Mouse (Mus musculus): ENCODE measurements around the gene Maml3.

The Maml3 gene

DNA sequence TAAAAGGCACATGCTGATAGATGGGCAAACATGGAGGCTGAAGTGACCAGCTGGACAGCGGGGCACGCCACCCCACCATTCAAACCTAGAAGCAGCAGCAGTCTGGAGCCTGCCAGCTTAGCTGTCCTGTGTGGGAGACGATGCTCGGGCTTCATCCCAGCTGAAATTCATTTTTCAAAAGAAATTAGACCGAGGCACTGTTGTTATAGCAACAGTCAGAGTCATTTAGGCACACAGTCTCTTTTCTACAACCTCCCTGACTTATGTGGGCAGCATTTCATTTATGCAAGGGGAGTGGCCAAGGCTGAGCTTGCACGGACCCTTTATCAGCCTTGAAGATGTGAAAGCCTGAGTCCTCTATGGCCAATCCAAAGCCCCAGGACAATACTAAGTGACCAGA is 234.9 kb downstream of the Maml3 start:
- DNase-seq (ENCODE audit: low spot score): no peak

- DNase-seq (ENCODE audit: low spot score): no peak
Observed at GRCm38 (mm10) chr3:51868857-51869256, 236.0 kb downstream of the Maml3 start.

DNA sequence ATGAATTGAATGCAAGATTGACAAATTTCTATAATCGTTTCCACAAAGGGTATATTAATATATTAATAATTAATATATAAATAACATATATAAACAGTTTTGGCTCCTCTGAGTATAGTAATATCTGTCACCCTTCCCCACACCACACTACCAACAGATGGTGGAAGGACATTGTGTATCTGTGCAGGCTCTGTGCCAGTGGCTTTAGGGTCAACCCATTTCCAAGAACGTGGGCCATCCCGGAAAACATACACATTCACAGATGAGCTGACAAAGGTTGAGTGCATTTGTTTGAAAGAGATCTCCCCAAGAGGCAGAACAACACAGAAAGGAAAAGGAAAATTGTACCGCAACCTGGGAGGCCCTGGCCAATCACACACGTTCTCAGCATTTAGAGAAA is 238.4 kb downstream of the Maml3 start:
- no peak for DNase-seq (ENCODE audit: low spot score)

- no peak for DNase-seq (ENCODE audit: low spot score)
Observed at GRCm38 (mm10) chr3:51861631-51862030, 243.2 kb downstream of the Maml3 start.

GRCm38 (mm10) chr3:51860458-51860857 is 244.4 kb downstream of the Maml3 start:
- DNase-seq (ENCODE audit: low spot score): no peak

- no peak for DNase-seq (ENCODE audit: low spot score)
Observed at GRCm38 (mm10) chr3:51859208-51859607, 245.7 kb downstream of the Maml3 start.

GRCm38 (mm10) chr3:51854152-51854551 is 250.7 kb downstream of the Maml3 start:
- DNase-seq (ENCODE audit: low spot score): no peak

DNA sequence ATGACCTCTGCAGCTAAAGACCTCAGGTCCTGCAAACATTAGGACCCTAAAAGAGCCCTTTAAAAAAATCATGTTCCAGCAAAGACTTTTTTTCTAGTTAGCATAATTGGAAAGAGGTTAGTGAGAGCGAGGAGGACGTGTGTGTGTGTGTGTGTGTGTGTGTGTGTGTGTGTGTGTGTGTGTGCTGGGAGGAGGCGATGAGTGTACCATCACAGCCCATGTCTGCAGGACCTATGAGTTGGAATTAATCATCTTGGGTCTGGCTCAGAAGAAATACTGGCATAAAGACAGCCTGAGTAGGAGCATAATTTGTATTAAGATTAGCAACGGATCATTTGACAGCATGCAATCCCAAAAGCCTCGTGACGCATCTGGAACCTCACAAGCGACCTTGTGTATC is 251.3 kb downstream of the Maml3 start:
- DNase-seq (ENCODE audit: low spot score): no peak

DNA sequence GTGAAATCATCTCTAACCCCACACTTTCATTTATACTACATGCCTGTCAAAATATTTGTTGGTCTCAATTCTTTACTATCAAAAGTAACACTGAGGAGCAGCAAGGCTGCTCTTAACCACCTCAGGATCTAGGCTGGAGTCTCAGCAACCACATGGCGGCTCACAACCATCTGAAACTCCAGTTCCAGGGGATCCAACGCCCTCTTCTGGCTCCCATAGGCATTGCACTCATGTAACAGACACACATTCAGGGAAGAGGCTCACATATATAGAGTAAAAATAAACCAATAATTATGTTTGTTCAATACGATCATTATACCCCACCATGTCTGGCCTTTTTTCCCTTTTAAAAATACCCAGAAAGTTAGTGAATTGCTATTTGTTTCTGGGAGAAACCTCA is 252.2 kb downstream of the Maml3 start:
- DNase-seq (ENCODE audit: low spot score): no peak

DNA sequence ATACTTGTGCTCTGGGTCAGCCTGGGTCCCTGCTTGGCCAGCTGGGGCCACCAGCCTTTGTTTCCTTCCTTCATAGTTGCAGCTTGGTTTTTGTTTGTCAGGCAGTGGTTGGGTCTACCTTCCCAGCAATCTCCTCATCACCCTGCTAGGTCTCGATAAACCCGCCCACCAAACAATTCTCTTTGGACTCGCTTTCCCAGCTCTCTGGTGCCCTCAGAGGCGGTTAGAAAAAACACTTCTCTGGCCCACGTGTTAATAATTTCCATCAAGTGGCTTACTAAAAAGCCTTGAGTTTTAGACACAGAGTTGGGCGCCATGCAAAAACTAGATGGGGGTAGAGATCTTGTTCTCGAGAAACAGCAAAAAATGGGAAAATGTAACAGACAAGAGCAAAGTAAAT is 253.3 kb downstream of the Maml3 start:
- no peak for DNase-seq (ENCODE audit: low spot score)

- DNase-seq (ENCODE audit: low spot score): no peak
Observed at GRCm38 (mm10) chr3:51849462-51849861, 255.4 kb downstream of the Maml3 start.

- DNase-seq (ENCODE audit: low spot score): no peak
Observed at GRCm38 (mm10) chr3:51847262-51847661, 257.6 kb downstream of the Maml3 start.

DNA sequence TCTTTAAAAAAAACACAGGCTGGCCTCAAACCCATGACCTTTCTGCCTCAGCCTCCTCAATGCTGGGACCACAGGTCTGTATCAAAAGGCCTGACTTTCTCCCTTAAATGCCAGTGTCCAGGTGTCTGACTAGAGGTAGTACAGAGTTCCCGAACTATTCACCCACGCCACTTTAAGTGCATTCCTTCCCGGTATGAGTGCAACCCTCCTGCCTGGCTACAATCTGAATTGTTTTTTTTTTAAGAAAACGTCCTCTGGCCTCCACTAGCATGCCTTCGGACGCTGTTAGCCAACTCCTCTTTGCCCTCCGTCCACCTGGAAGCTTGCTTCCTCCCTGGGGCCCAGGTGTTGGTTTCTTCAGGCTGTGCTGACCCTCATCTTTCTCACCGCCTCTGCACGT is 260.6 kb downstream of the Maml3 start:
- no peak for DNase-seq (ENCODE audit: low spot score)

- DNase-seq (ENCODE audit: low spot score): no peak
Observed at GRCm38 (mm10) chr3:51842140-51842539, 262.7 kb downstream of the Maml3 start.

- no peak for DNase-seq (ENCODE audit: low spot score)
Observed at GRCm38 (mm10) chr3:51841598-51841997, 263.3 kb downstream of the Maml3 start.

GRCm38 (mm10) chr3:51841177-51841576 is 263.7 kb downstream of the Maml3 start:
- DNase-seq (ENCODE audit: low spot score): no peak

DNA sequence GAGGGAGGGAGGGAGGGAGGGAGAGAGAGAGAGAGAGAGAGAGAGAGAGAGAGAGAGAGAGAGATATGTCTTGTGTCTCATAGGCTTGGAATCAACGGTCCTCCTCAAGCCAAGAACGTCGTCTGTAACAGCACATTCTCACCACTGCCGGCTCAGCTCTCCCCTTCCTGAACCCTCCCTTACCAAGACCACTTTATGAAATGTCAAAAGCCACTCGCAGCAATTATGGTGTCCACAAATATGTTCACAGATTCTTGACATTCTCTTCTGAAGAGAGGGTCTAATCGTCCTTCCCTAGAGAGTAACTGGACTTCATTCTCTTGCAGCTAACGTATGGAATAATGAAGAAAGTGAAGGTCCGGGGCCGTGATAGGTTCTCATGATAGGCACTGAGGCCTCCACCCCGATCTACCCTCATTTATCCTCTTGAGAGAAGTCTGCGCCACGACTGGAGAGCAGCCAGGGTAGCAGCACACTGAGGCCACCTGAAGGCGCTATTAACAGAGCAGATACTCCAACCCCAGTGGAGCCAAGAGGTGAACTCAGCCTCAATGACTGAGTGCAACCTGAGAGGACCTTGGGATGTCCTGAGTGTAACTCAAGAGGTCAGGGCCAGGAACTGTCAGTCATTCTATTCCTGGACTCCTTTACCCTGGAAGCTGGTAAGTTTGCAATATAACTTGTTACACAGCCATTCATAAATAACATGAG is 264.6 kb downstream of the Maml3 start:
- no peak for DNase-seq (ENCODE audit: low spot score)

- DNase-seq (ENCODE audit: low spot score): no peak
Observed at GRCm38 (mm10) chr3:51839353-51839715, 265.5 kb downstream of the Maml3 start.

DNA sequence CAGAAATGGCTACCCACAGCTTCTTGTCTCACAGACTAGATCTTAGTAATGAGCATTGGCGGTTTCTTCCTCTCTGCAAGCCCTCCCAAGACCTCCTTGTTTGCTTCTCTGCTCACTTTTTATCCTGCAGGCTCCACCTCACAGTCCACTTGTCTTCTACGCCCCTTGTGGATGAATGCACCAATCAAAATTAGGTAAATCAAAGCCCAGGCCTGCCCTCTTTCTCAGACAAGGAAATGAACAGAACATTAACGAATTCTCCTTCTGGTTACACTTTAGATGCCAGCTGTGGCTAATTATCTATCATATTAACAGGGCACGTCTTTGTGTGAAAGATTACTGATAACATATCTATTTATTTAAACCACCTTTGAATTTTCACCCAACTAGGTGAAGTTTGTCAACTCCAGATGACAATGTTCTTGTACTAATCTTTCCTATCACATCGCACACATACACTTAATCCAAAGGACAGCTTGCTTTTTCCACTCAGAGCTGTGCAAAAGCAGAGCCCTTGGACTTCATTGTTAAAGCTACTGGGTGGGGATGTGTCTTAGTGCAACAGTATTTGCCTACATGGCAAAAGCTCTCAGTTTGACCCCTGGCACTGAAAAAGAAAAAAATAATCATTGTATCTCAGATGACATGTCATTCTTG is 266.1 kb downstream of the Maml3 start:
- no peak for DNase-seq (ENCODE audit: low spot score)

DNA sequence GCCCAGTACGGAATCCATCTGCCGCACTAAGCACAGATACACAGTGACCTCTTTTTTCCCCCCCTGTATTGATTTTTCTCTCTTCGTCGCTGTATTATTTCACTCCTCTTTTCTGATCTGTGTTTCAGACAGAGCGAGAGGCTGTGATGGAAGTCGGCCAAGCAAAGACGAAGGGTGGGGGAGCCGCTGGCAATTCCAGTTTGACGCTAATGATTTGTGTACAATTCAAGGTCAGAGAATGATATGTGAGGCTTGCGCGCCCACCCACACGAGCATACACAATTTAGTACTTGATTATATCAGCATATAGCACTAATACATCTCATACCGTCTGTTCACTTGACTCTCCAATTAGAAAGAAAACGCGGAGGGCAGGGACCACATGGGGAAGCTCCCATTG is 271.9 kb downstream of the Maml3 start:
- no peak for DNase-seq (ENCODE audit: low spot score)

DNA sequence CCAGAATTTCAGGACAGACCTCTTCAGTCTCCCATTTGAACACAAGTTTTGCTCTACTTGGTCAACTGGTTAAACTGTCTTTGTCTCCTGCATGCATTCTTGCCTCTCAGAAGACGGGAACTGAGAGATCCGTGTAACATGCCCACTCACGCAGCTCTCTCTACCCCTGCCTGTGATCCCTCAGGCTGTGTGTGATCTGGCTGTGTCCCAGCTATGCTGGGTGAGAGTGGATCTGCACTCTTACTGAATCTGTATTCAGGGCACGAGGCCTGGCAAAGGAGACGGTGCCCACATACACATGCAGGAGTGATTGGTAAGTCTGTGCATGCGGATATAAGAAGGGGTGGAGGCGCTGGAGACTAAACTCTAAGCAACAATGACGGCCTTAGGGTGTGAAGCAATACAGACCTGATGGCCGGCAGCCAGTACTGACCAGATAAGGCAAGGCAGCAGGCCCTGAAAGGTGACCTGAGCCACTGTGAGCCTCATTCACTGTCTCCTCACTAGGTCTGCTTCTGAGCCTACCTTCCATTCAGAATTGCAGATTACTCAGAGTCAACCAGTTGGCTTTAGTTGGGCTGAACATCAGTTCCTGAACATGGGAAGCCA is 274.0 kb downstream of the Maml3 start:
- DNase-seq (ENCODE audit: low spot score): no peak

GRCm38 (mm10) chr3:51825530-51825929 is 279.3 kb downstream of the Maml3 start:
- DNase-seq (ENCODE audit: low spot score): no peak

GRCm38 (mm10) chr3:51824506-51824905 is 280.4 kb downstream of the Maml3 start:
- DNase-seq (ENCODE audit: low spot score): no peak

DNA sequence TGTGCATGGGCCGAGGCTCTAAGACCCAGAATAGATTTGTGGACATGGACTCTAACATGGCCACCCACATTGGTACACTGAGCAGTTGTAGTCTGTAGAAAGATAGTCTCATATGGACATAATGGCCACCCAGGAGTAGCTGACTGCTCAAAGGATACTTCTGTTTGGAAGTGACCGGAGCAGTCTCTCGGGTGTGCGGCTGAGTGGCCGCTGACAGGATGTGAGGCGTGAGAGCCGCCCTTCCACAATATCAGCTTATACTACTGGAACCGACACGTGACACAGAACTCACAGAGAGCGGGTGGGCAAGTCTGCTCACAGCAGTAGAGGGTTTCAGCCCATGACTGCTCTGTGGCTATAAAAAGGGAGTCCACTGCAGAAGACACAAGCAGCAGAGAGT is 283.3 kb downstream of the Maml3 start:
- no peak for DNase-seq (ENCODE audit: low spot score)

Measured in MN1 (cell line).